Mouse (Mus musculus): ENCODE results near the gene Olfr1269.

Gene Olfr1269

GRCm38 (mm10) chr2:90121312-90121711, at the start of gene Olfr1269:
Olfr1269 (minus strand) TSS chr2:90121412.
- no peak for DNase-seq (ENCODE audit: low spot score)

- no peak for DNase-seq (ENCODE audit: low spot score)
Measured at GRCm38 (mm10) chr2:90153916-90154315, 32.7 kb upstream of the Olfr1269 start.

GRCm38 (mm10) chr2:90152991-90153390, 31.8 kb upstream of the Olfr1269 start, which contains the start of gene Olfr1270:
Olfr1270 (minus strand) TSS chr2:90153091.
- DNase-seq (ENCODE audit: low spot score) = no peak

GRCm38 (mm10) chr2:90142196-90142595, 21.0 kb upstream of the Olfr1269 start, which contains the start of gene Olfr32:
Olfr32 (minus strand) TSS chr2:90142296.
- no peak for DNase-seq (ENCODE audit: low spot score)

GRCm38 (mm10) chr2:90070065-90070464, 51.1 kb downstream of the Olfr1269 start:
- DNase-seq (ENCODE audit: low spot score) = no peak

All from ovary, postnatal 36 days (tissue).